Mouse (Mus musculus): ENCODE data around the gene Gm8356.
"Not testable (repeated sequence)": the region's sequence is repeated elsewhere in the genome, so short reads cannot be mapped to it uniquely, and the experiment has no call there.

Gm8356 gene

DNA sequence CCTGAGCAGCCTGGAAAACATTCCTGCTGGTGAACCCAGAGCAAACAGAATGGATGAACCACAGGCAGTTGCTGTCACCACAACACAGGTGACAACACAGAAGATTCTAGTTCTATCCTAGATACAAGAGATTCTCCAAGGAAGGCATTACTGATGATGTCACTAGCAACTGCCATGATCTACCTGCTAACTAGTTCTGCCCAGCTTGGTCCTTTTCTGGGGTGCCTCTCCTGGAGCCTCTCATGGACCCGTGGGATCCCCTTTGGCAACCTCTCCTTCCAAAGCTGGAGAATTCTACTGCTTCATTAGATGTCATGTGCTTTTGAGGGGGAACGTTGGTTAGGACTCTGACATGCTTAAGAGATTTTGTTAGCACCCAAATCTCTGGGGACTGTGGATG lies at the start of gene Gm8356:
Gm8356 (minus strand) TSS at position 101 of the 400 bp plus-strand sequence.
- DNase-seq (ENCODE audit: low spot score in 2 of 2), result not testable (repeated sequence)

DNA sequence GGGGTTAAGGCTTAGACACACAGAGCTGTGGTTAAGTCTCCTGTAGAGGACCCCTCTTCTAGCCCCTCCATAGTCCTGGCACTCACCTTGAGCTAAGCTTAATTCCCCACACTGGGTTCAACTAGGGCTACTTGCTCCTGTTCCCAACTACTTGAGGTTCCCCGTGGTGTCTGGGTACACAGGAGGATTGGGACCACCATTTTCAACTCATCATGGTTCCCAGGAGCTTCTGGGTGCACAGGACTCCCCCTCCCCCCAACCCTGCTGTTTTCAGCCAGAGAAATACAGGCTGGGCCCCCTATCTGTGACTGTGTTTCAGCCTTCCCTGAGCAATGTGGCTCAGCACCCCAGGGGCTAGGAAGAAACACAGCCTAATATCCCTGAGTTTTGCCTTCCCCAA lies 50.8 kb downstream of the Gm8356 start:
- not testable (repeated sequence) for DNase-seq (ENCODE audit: low spot score in 2 of 2)

DNA sequence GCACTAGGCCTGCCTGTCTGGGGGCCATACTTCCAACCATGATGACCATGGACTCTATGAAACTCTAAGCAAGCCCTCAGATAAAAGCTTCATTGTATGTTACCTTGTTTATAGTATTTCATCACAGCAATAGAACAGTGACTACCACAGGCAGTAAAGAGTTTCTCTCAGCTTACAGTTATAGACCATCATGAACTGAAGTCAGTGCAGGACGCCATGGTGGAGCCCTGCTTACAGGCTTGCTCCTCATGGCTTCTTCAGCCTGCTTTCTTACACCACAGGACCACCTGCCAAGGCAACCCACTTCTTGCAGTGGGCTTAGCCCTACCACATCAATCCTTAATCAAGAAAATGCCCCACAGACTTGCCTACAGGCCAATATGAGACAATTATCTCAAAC lies 51.5 kb downstream of the Gm8356 start:
- DNase-seq (ENCODE audit: low spot score in 2 of 2), result not testable (repeated sequence)

DNA sequence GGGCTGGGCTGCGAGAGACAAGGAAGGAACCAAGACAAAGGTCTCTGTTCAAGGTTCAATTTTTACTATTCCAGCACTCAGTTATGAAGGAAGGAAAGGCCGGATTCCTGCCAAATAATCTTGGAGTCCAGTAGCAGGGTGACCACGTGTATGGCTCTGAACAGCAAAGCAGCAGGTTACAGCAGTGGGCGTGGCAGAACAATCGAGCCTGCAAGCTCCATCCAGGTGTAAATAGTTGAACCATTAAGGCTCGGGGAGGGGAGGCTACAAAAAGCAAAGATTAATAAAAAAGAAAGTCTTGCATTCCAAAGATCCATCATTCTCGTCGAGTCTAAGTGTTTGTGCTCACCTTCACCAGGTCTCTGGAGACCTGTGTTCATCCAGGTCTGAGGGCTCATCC lies 55.0 kb downstream of the Gm8356 start:
- DNase-seq (ENCODE audit: low spot score in 2 of 2), result not testable (repeated sequence)

Data from urinary bladder, postnatal 36 days (tissue).